Mouse (Mus musculus) gastrocnemius, postnatal 4 days (tissue): ENCODE data around the gene Srrt. TPM values are rescaled to one million over a fixed set of nuclear protein-coding genes. Genes with fewer than 3 reads are reported as not detected.
"Not testable (repeated sequence)": the region's sequence is repeated elsewhere in the genome, so short reads cannot be mapped to it uniquely, and the experiment has no call there.

Experiments used
- DNase-seq, 2 experiments: peaks; one replicate each; pipeline ENCODE4 v3.0.0; 2021 to 2022; ENCODE audit warnings: low spot score in 2 of 2, mixed read lengths in 2 of 2
- total RNA-seq, 2 experiments: library from RNA; stranded (reverse); gene quantifications; 2 replicates each; pipeline ENCODE4 v1.2.3; 2021

Gene Srrt
- total RNA-seq, 2 experiments from 2014 or later, result 113 to 138 TPM

GRCm38 (mm10) chr5:137303609-137304008, 3.9 kb downstream of the Srrt start:
- no peak for DNase-seq

DNA sequence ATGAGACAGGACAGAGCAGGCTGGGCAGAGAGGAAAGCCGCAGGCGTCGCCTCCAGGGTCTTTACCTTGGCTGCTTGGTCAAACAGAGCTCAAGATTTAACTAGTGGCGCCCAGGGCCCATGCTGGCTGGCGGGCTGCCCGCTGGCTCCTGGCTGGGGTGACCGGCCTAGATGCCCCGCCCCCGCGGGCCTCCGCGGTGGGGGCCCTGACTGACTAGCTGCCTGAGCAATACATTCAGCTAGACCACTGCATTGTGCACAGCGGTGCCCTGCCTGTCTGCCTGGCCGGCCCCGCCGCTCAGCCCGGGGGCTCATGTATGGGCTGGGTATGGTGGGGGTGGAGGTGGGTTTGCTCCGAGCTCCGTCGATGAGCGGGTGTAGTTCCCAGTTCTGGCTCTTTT, 6.2 kb downstream of the Srrt start:
- DNase-seq, result no peak

DNA sequence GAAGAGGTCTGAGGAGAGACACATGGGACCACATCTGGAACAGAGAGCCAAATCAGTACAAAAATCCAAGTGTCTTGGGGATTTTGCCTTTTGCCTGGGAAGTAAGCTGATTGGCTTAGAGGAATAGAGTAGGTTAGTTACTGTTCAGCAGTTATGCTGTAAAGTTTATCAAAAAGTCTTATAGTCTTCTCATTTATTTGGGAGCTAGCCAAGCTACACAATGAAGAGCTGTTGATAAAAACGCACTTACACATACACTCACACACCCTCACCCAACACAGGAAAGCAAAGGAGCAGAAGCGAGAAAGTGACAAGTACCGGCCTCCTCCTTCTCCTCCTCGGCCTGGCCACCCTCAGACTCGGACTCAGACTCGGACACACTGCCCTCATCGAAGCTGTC, 8.2 kb downstream of the Srrt start:
- no peak for DNase-seq

DNA sequence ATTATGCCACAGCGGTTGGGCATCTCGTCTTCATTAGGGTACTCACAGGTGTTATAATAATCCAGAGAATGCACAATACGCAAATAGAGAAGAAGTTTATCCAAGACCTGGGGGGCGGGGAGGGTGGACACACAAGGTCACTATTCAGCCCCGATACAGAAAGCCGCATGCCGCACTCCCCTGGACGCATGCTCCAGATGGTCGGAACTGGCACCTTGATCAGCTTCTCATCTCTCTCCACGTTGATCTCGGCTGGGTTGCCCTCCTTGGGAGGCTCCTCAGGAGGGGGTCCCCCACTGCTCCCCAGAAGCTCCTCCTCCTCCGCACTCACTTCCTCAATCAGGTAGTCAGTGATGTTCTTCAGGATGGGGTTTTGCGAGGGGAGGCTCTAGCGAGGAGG, 10.3 kb downstream of the Srrt start:
- no peak for DNase-seq

- DNase-seq, result no peak
Measured at GRCm38 (mm10) chr5:137295712-137296111, 11.8 kb downstream of the Srrt start.

- DNase-seq, result no peak
Measured at GRCm38 (mm10) chr5:137295296-137295695, 12.2 kb downstream of the Srrt start.

- DNase-seq, result no peak
Measured at GRCm38 (mm10) chr5:137294744-137295093, 12.8 kb downstream of the Srrt start.

DNA sequence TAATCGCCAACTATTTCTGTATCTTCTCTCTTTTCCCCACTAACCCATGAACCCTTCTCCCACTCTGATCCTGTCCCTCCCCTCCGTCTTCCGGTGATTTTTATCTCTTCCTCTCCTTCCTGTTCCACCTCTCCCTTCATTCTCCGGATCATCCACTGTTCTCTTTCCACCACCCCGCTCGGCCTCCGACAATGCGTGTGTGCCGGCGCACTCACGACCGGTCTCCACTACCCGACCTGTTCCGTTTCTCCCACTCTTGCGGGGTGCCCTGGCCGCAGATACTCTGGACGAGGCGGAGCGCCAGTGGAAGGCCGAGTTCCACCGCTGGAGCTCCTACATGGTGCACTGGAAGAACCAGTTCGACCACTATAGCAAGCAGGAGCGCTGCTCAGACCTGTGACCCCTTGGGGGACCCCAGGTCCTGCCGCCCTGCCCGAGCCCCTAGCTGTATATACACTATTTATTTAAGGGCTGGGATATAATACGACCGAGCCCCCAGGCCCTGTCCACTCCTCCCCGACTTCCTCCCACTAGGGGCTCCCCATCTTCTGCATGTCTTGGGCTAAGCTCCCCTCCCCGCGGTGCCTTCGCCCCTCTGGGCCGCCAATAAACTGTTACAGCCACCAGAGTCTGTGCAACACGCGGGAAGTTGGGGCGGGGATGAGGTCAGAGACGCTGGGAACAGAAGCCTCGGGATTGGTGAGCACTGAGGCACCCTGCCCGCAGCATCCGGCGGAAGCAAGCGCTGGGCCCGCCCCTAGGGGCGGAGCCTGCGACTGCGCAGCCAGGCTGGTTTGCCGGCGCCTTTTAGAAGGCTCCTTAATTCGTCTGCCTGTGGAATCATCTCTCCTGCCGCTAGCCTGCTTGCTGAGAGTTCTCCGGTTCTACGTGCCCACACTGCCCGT, 13.4 kb downstream of the Srrt start, which contains the start of gene Ufsp1:
TSS of gene Ufsp1 (plus strand) at position 791 of the 905 bp plus-strand sequence.
- DNase-seq, result peak; percentile 88 to 96

- peak in 1 of 2 experiments; percentile 64 for DNase-seq
Measured at GRCm38 (mm10) chr5:137293282-137293681, 14.2 kb downstream of the Srrt start.

DNA sequence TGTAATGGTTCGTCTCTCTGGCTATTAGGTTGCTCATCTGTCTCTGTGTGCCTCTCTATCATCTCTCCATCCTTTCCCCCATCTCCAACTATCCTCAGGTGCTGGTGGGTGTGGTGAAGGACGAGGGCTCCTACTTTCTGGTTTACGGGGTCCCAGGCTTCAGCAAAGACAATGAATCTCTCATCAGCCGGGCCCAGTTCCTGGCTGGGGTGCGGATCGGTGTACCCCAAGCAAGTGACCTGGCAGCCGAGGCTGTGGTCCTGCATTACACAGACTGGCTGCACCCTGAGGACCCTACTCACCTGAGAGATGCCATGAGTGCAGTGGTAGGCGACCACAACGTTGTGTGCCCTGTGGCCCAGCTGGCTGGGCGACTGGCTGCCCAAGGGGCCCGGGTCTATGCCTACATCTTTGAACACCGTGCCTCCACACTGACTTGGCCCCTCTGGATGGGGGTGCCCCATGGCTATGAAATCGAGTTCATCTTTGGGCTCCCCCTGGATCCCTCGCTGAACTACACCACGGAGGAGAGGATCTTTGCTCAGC, 16.0 kb downstream of the Srrt start:
- no peak for DNase-seq

GRCm38 (mm10) chr5:137290677-137291076, 16.8 kb downstream of the Srrt start:
- peak in 1 of 2 experiments; percentile 63 for DNase-seq

DNA sequence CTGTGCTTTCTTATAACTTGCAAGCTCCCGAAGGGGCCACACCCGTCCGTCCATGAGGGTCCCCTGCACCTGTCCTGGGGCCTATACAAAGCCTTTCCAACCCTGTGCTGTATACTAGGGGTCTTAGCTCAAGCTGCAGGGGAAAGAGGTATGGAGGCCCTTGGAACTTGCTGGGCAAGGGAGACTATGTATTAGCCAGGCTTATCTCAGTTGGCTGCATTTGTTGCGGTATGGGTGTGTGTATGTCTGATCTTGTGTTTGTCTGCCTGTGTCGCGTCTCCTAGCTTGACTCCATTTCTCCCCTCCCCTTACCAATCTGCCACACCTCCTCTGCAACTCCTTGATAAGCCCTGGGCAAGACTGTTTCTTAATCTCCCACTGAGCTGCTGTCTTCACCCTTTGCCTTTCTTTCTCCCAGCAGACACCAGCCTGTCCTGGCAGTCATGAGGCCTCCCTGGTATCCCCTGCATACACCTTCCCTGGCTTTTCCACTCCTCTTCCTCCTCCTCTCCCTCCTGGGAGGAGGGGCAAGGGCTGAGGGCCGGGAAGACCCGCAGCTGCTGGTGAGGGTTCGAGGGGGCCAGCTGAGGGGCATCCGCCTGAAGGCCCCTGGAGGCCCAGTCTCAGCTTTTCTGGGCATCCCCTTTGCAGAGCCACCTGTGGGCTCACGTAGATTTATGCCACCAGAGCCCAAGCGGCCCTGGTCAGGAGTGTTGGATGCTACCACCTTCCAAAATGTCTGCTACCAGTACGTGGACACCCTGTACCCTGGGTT, 17.7 kb downstream of the Srrt start:
- DNase-seq, result no peak

- peak in 1 of 2 experiments; percentile 47 for DNase-seq
Measured at GRCm38 (mm10) chr5:137288999-137289470, 18.4 kb downstream of the Srrt start.

DNA sequence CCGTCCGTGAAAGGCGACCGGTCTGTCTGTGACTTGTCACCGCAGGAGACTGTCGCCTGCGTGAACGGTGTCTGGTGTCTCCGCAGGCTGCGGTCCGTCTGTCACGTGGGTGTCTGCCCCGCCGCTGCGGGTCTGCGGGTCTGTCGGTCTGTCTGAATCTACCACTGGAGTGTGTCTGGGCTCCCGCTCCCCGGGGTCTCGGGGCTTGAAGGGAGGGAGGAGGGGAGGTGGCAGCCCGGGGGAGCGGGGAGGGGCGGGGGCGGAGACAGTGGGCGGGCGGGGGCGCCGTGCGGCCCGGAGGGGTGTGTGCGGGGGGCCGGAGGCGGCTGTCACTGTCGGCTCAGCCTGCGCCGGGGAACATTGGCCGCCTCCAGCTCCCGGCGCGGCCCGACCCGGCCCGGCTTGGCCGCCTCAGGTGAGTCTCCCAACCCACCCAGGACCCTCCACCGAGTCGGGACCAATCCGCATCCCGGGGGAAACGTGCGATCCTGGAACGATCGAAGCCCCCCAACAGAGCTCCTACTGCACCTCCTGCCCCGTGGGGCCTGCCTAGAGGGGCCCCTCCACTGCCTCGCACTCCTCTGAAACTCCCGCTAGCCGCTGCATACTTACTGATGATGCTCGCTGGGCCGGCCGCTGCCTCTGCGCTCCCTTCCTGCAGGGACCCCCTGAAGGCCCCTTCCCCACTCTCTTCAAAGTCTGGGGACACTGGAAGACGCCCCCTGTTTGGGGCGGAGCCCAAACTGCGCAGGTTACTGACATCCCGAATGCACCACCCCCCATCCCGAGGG, 19.3 kb downstream of the Srrt start:
- no peak for DNase-seq

DNA sequence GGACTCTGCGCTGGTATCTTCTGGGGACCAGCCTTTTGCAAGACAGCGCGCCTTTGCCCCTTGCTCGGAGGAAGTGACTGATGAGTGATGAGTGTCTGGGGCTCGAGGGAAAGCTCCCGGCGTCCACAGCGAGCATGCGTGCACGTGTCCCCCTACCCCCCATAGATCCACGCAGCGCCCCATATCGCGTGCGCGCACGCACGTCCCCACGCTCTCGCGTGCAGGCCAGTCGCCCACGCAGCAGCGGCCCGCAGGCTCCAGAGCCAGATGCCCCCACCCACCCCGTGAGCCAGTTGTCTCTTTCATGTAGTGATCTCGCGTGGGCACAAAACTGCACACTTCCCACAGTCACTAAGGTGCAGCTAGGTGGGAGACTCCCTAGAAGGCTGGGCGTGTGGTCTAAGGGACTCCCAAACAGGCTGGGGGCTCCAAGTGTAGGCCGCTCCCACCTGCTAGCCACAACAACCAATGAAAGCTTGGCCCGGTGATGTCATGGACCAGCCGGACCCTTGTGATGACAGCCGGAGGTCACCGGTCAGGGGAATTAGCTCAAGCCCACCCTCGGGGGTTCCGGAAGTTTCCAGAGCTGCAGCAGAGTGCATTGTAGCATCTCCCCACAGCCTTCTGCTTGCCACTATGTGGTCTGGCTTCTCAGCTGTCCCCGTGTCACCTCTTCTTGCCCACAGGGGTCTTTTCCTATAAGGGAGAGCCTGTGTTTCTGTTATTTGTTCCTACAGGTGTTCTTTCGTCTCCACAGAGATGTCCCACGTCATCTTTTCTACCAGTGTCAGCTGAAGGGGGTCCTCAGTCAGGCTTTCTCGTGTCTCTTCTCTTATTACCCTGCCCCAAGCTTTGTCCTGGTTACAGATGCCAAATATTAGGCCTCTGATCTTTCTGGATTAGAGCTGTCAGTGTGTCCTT, 20.2 kb downstream of the Srrt start, which contains the start of gene Ache:
TSS of gene Ache (plus strand) at position 488 of the 921 bp plus-strand sequence.
- no peak for DNase-seq

DNA sequence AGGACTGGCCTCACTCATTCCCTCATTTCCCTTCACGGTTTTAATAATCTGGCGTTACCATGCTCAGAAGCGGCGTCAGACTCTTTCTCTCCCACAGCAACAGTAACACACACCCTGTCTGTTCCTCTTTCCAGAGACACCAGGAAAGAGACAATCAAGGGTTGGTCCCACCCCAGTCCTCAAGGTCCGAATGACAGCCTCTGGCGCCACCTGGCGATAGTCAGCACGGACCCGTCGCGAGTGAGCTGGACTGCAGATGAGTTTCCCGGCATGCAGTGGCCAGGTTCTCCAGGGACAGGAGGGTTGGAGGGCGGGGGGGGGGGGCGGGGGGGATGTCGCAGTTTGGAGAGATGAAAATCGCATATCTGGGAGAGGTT, 20.8 kb downstream of the Srrt start:
- DNase-seq, result peak; percentile 76 to 91

GRCm38 (mm10) chr5:137285986-137286385, 21.5 kb downstream of the Srrt start:
- no peak for DNase-seq

DNA sequence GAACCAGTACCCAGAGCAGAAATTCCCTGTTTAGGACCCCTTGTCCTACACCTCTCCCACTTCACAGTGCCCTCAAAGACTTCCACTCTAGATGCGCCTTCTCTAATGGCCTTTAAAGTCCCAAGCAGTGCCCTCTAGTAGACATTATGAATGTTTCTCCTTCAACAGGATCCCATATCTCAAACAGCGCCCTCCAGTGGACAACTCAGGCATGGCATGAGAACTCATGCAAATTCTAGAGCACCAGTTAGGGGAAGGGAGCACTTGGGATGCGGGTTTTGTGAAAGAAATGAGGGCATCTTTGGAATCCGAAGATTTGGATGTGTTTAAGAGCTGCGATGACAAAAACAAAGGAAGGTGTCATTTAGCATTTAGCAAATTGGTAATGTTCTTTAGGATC, 22.4 kb downstream of the Srrt start:
- DNase-seq, result no peak

GRCm38 (mm10) chr5:137284411-137284810, 23.1 kb downstream of the Srrt start:
- DNase-seq, result not testable (repeated sequence)
